Mouse (Mus musculus) ES-Bruce4 (cell line): ENCODE data around the gene Glis2. TPM values are rescaled to one million over a fixed set of nuclear protein-coding genes. Genes with fewer than 3 reads are reported as not detected.

Experiments used
- H3K27ac ChIP-seq: 2 replicates; pipeline ENCODE4 v1.5.1; 2012; ENCODE audit warnings: low read length, inconsistent platforms; ENCODE audit not compliant: insufficient read depth
- H3K27me3 ChIP-seq: 2 replicates; pipeline ENCODE4 v1.6.1; 2012; ENCODE audit warnings: mild to moderate bottlenecking, low read length, inconsistent platforms; ENCODE audit not compliant: control insufficient read depth, poor library complexity, insufficient read depth, severe bottlenecking
- H3K36me3 ChIP-seq: 2 replicates; pipeline ENCODE4 v1.6.1; 2012; ENCODE audit warnings: inconsistent platforms, mild to moderate bottlenecking, low read length, moderate library complexity; ENCODE audit not compliant: control insufficient read depth, poor library complexity, insufficient read depth, severe bottlenecking
- H3K4me1 ChIP-seq: one replicate; pipeline ENCODE4 v1.8.1; 2011; ENCODE audit warnings: low read length; ENCODE audit not compliant: control insufficient read depth, insufficient read depth
- H3K4me3 ChIP-seq: 2 replicates; pipeline ENCODE4 v1.5.1; 2011; ENCODE audit warnings: low read depth, mild to moderate bottlenecking, low read length
- H3K9ac ChIP-seq: 2 replicates; pipeline ENCODE4 v1.6.1; 2012; ENCODE audit warnings: low read depth, mild to moderate bottlenecking, inconsistent platforms; ENCODE audit not compliant: poor library complexity, severe bottlenecking
- H3K9me3 ChIP-seq: replicated peaks from 2 replicates; pipeline ENCODE4 v1.6.1; 2012; ENCODE audit warnings: mild to moderate bottlenecking, low read length, inconsistent platforms; ENCODE audit not compliant: control insufficient read depth, poor library complexity, insufficient read depth, severe bottlenecking
- CTCF ChIP-seq: IDR thresholded peaks from one replicate; pipeline ENCODE4 v1.8.1; 2011; ENCODE audit warnings: low read depth, low read length
- EP300 ChIP-seq: IDR thresholded peaks from 2 replicates; pipeline ENCODE4 v1.6.1; 2011; ENCODE audit warnings: low read depth, low read length; ENCODE audit not compliant: insufficient read depth
- POLR2A ChIP-seq: IDR thresholded peaks from one replicate; pipeline ENCODE4 v1.8.1; 2011; ENCODE audit warnings: low read length; ENCODE audit not compliant: insufficient read depth
- polyA plus RNA-seq: library from polyadenylated mRNA; stranded (reverse); fragments of >200 nt; gene quantifications from 2 replicates; pipeline ENCODE4 v1.2.4, GENCODE M21; 2011; ENCODE audit warnings: low read depth; ENCODE audit not compliant: missing spikeins, insufficient read depth, insufficient read length

The Glis2 gene
- polyA plus RNA-seq: 31.2 and 34.8 TPM in 2 replicates

DNA sequence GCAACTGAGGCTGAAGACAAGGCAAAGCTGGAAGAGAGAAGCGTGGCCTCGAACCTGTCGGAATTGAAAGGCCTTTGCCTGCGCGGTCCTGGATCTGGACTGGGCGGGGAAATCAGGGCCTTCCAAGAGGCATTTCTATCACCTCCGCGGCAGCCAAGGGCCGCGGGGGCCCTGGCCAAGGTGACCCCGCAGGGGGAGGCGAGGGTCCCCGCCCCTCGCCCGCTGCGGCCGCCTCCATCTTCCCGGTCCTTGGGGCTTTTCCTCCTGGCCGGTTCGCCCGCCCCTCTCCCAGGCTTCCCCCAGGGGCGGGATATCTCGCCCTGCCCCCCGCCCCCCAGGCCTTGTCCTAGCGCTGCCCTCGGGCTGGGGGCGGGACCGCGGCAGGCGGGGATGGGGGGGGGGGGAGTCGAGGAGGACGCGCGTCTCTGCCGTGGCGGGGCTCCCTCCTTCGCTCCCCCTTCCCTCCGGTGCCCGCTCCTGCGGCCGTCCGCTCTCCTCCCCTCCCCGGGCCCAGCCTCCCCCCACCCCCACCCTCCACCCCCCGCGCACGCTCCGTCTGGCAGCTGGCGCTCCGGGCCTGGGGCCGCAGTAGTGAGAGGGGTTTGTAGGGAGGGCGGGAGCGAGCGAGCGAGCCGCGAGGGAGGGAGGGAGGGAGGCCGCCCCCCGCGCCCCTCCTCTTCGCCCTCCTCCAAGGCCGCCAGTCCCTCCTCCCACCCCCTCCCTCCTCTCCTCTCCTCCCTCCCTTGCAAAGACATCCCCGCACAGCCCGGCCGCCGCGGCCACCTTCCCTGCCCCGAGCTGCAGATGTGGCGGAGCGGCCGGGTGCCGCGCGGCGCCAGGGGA lies at the start of gene Glis2:
Gene Glis2 (plus strand): TSS at position 743 of the 843 bp plus-strand sequence.
- peaks cover 13% of the 10 kb centered on the region for H3K4me1 ChIP-seq
- TF ChIP-seq CTCF (no peak), EP300 (peak; percentile 24; the same call in 1 of the 2 replicates)
- H3K9ac ChIP-seq: peak within 1 kb of the TSS; percentile 96
- no peaks in the 10 kb centered on the region for H3K36me3 ChIP-seq
- peak within 1 kb of the TSS; percentile 36 for H3K27ac ChIP-seq
- peak within 1 kb of the TSS; percentile 83 for H3K4me3 ChIP-seq
- no peaks in the 10 kb centered on the region for H3K27me3 ChIP-seq
- H3K9me3 ChIP-seq: no peaks in the 10 kb centered on the region

DNA sequence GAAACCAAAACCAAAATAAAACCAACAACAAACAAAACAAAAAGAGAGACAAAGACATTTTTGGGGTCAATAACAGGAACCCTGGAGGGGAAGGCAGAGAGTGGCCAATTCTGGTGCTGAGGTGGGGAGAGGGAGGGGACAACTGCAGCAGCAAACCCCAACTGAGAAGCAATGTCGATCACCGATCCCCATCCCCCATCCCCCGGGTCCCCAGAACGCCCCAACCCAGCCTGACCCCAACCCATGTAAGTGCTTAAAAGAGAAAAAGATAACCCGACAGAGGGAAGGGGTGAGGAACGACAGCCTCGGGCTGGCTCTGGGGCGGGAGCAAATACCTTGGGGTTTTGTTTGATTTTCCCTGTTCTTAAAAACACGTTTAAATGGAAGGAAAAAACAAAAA lies 49.7 kb upstream of the Glis2 start:
- no peaks in the 10 kb centered on the region for H3K27me3 ChIP-seq
- no peaks in the 10 kb centered on the region for H3K9me3 ChIP-seq
- H3K9ac ChIP-seq: 0 out of 2 replicates have a peak overlapping the region, but pooled peaks have one; percentile 22
- peaks cover 26% of the 10 kb centered on the region for H3K36me3 ChIP-seq
- TF ChIP-seq CTCF (no peak), POLR2A (no peak), EP300 (no peak)
- no peak overlapping the region for H3K27ac ChIP-seq
- no peak overlapping the region for H3K4me3 ChIP-seq
- no peaks in the 10 kb centered on the region for H3K4me1 ChIP-seq

DNA sequence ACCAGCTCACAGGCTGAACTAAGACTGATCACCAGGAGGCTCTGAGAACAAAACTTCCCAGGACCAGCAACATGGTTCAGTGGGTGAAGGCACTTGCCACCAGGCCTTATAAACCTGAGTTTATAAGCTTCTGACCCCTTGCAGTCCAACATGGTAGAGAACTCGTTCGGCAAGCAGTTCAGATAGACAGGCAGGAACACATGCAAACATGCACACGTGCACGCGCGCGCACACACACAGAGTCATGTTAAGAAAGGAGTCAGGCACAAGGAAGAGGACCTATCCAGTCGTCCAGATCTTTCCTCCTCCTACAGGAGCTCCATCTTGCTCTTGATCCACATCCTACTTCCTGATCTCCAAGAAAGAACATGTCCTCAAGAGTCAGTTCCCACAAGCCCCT lies 47.7 kb upstream of the Glis2 start:
- TF ChIP-seq CTCF: no peak
- no peak for TF ChIP-seq EP300
- TF ChIP-seq POLR2A: no peak
- Histone ChIP-seq H3K9ac (no peak overlapping the region), H3K36me3 (peaks cover 29% of the 10 kb centered on the region), H3K4me1 (no peaks in the 10 kb centered on the region), H3K9me3 (no peaks in the 10 kb centered on the region), H3K27me3 (no peaks in the 10 kb centered on the region), H3K27ac (no peak overlapping the region), H3K4me3 (no peak overlapping the region)

DNA sequence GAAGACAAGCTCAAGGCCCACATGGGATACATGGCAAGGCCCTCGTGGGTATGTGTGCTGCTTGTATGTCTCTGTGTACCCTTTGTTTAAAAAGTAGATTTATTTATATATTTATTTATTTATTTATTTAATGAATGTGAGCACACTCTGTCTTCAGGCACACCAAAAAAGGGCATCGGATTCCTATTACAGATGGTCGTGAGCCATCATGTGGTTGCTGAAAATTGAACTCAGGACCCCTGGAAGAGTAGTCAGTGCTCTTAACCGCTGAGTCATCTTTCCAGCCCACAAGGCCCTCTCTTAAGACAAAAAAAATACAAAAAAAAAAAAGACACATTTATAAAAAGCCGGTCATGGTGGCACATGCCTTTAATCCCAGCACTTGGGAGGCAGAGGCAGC lies 46.9 kb upstream of the Glis2 start:
- Histone ChIP-seq H3K4me3 (no peak overlapping the region), H3K9ac (no peak overlapping the region), H3K27ac (no peak overlapping the region), H3K27me3 (no peaks in the 10 kb centered on the region), H3K36me3 (peaks cover 29% of the 10 kb centered on the region), H3K4me1 (no peaks in the 10 kb centered on the region), H3K9me3 (no peaks in the 10 kb centered on the region)
- no peak for TF ChIP-seq POLR2A
- no peak for TF ChIP-seq CTCF
- TF ChIP-seq EP300: no peak

DNA sequence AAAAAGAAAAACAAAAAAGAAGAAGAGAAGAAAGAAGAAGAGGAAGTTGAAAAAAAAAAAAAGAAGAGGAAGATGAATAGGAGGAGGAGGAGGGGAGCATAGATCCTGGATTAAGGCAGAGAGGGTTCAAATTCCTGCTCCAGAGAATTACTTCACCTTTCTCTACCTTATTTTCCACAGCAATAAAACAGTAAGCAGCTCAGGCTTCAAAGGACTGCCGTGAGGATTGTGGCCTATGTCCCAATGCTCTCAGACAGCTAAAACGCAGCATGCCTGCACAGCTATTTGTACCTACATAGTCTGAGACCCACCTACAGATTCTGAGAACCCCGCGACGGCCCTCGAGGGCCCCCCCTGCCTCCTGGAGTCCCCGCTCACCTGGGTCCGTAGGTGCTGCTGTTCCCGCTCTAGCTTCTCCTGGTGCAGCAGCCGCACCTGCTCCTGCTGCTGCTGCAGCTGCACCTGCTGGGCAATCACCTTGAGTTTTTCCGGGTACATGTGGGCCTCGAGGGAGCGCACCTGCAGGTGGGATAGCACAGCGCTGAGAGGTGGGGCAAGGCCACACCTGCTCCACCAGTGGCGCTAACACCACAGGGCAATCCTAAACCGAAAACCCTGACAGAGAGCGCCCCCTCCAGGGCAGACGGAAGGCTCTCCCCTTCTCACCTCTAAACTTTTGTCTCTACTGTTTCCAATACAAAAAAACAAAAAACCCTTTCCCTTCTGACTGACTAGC lies 45.4 kb upstream of the Glis2 start:
- Histone ChIP-seq H3K36me3 (peaks cover 29% of the 10 kb centered on the region), H3K27ac (no peak overlapping the region), H3K4me1 (peaks cover 2% of the 10 kb centered on the region), H3K4me3 (no peak overlapping the region), H3K9ac (no peak overlapping the region), H3K9me3 (no peaks in the 10 kb centered on the region), H3K27me3 (no peaks in the 10 kb centered on the region)
- no peak for TF ChIP-seq POLR2A
- peak; percentile 68 for TF ChIP-seq CTCF
- no peak for TF ChIP-seq EP300

DNA sequence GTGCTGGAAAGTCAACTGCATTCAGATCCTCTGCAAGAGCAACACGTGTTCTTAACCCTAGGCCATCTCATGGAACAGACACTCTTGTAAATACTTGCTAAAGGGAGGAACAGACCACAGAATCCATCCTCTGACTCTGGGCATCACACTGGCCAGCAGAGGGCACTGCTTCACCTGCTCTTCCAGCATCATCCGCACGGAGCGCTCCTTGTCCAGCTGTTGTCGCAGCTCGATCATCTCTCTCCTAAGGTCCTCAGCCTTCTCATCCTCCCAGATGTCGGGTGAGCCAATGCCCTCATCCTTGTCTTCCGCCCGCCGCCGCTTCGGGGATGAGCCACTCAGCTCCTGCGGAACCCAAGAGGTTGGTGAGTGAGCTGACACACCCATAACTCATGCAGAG lies 43.5 kb upstream of the Glis2 start:
- Histone ChIP-seq H3K36me3 (peaks cover 22% of the 10 kb centered on the region), H3K27ac (peak overlapping the region; percentile 36; the same call in 1 of the 2 replicates), H3K4me3 (no peak overlapping the region), H3K27me3 (no peaks in the 10 kb centered on the region), H3K9ac (no peak overlapping the region), H3K9me3 (no peaks in the 10 kb centered on the region), H3K4me1 (peaks cover 5% of the 10 kb centered on the region)
- TF ChIP-seq CTCF: peak; percentile 100
- TF ChIP-seq POLR2A: no peak
